Mouse (Mus musculus): Measurements from ENCODE around the gene Tmem30b.

DNA sequence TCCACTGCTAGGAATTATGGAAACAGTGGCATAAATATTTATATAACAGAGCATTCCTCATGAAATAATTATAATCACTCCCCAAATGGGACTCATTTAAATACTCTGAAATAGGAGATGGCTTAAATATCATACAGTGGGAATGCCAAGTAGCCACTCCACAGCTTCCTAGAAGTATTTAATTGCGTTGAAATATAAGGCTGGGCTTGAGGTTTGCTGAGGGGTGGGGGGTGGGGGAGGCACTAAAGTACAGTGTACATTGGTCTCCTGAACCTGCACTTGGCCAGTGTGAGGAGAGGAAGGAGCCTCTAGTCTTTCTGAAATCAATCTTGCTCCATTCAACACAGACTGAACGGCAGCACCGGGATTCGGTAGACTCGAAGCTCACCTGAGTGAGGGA lies 39.5 kb downstream of the Tmem30b start:
- TF ChIP-seq CTCF (IDR thresholded peaks at IDR 0.05; ENCODE audit: low read depth) (no peak), EP300 (IDR thresholded peaks at IDR 0.05; ENCODE audit: low read depth) (no peak)

All from heart, postnatal 0 days (tissue).